Mouse (Mus musculus) limb, embryonic 14.5 days (tissue): Measurements from ENCODE around the gene Pnpla6. TPM values are rescaled to one million over a fixed set of nuclear protein-coding genes. Genes with fewer than 3 reads are reported as not detected.

Source experiments
- ATAC-seq: fragments of 200-750 bp; cut with Nextera tagmentation; 2 replicates; pipeline ENCODE4 v1.8.0; 2017; ENCODE audit warnings: low read depth, moderate number of reproducible peaks, moderate TSS enrichment; ENCODE audit not compliant: low FRiP score
- DNase-seq: peaks from one replicate; pipeline ENCODE4 v3.0.0-alpha.2; 2015; ENCODE audit warnings: low spot score
- H3K27ac ChIP-seq: fragments of 300-500 bp; sonication (generic); replicated peaks from 2 replicates; pipeline ENCODE4 v1.5.1; 2014; ENCODE audit warnings: low read depth, mild to moderate bottlenecking, low read length, moderate library complexity, mixed read lengths
- H3K27me3 ChIP-seq: fragments of 300-500 bp; sonication (generic); 2 replicates; pipeline ENCODE4 v1.6.1; 2014; ENCODE audit warnings: low read length, mixed read lengths; ENCODE audit not compliant: control insufficient read depth, insufficient read depth
- H3K36me3 ChIP-seq: fragments of 300-500 bp; sonication (generic); 2 replicates; pipeline ENCODE4 v1.6.1; 2014; ENCODE audit warnings: mild to moderate bottlenecking, low read length, moderate library complexity, mixed read lengths; ENCODE audit not compliant: control insufficient read depth, insufficient read depth
- H3K4me1 ChIP-seq: fragments of 300-500 bp; sonication (generic); 2 replicates; pipeline ENCODE4 v1.6.1; 2014; ENCODE audit warnings: antibody characterized with exemption, low read length, mixed read lengths; ENCODE audit not compliant: control insufficient read depth, insufficient read depth
- H3K4me2 ChIP-seq: fragments of 300-500 bp; sonication (generic); replicated peaks from 2 replicates; pipeline ENCODE4 v1.6.1; 2014; ENCODE audit warnings: low read depth, mild to moderate bottlenecking, low read length, moderate library complexity; ENCODE audit not compliant: severe bottlenecking
- H3K4me3 ChIP-seq: fragments of 300-500 bp; sonication (generic); replicated peaks from 2 replicates; pipeline ENCODE4 v1.5.1; 2014; ENCODE audit warnings: low read length
- H3K9ac ChIP-seq: fragments of 300-500 bp; sonication (generic); 2 replicates; pipeline ENCODE4 v1.6.1; 2014; ENCODE audit warnings: mild to moderate bottlenecking, low read depth, low read length, moderate library complexity; ENCODE audit not compliant: severe bottlenecking
- H3K9me3 ChIP-seq: fragments of 300-500 bp; sonication (generic); 2 replicates; pipeline ENCODE4 v1.6.1; 2016; ENCODE audit warnings: low read length; ENCODE audit not compliant: control insufficient read depth
- POLR2A ChIP-seq: fragments of 200-500 bp; IDR thresholded peaks from 2 replicates; pipeline ENCODE4 v1.8.0; 2012; ENCODE audit warnings: inconsistent platforms, mild to moderate bottlenecking, moderate library complexity, borderline replicate concordance; ENCODE audit not compliant: insufficient read depth, insufficient read length; ENCODE audit errors: extremely low read depth
- WGBS: fragments of 180-500 bp; shearing (Covaris S2); extraction: QIAGEN DNeasy Blood & Tissue Kit; methylation state at CpG from one replicate; pipeline ENCODE4 v1.1.7; 2014; 5-methylcytosine and 5-hydroxymethylcytosine counted together
- polyA plus RNA-seq, 2 experiments: library from polyadenylated mRNA; depleted of rRNA in 1 of 2; stranded (reverse) in 1 of 2; unstranded in 1 of 2; fragments of >200 nt; fragmentation: Nextera tagmentation in 1 of 2; extraction: Ambion mirVana in 1 of 2; gene quantifications; 2 replicates each; pipeline versions ENCODE4 v1.2.1 to v1.2.3; 2012 to 2014

Gene Pnpla6
- polyA plus RNA-seq, 2 experiments, result 18.8 to 51.8 TPM

DNA sequence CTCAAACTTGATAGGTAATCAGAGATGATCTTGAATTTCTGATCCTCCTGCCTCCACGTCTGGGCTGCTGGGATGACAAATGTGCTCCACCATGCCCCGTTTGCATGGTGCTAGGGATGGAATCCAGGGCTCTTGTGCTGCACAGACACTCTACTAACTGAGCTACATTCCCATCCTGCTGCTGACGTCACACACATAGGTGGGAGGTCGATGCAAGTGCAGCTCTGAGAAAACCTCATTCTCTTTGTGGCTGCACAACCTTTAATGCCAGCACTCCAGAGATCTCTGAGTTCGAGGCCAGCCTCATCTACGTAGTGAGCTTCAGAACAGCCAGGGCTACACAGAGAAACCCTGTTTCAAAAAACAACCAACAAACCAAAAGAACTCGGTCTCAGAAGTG, 24.0 kb downstream of the Pnpla6 start:
- Histone ChIP-seq H3K27me3 (no peaks in the 10 kb centered on the region), H3K9ac (no peak overlapping the region), H3K36me3 (peaks cover 83% of the 10 kb centered on the region), H3K4me3 (no peak overlapping the region), H3K4me2 (no peak overlapping the region), H3K27ac (no peak overlapping the region), H3K4me1 (no peaks in the 10 kb centered on the region), H3K9me3 (no peaks in the 10 kb centered on the region)
- DNase-seq, result no peak
- TF ChIP-seq POLR2A, result no peak
- 90% methylated on average over 7 of the region's 7 CpGs for WGBS
- no peak for ATAC-seq

DNA sequence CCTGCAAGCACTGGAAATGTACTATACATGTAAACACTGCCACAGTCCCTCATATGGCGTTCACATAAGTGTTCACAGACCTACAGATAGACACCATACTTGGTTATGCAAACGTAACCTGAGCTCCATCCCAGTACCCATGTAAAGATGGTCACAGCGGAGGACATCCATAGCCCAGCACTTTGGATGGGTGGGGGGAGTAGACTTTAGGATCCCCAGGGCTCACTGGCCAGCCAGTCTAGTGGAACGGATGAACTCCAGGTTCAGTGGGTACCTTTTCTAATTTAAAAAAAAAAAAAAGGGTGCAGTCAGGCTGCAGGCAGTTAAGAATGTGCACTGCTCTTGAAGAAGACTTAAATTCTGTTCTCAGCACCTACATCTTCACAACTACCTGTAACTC, 24.9 kb downstream of the Pnpla6 start:
- no peaks in the 10 kb centered on the region for H3K27me3 ChIP-seq
- WGBS, result 92% methylated on average over 4 of the region's 4 CpGs
- H3K4me3 ChIP-seq, result no peak overlapping the region
- H3K9me3 ChIP-seq, result no peaks in the 10 kb centered on the region
- no peak for DNase-seq
- peaks cover 89% of the 10 kb centered on the region for H3K36me3 ChIP-seq
- no peak overlapping the region for H3K27ac ChIP-seq
- no peak overlapping the region for H3K9ac ChIP-seq
- H3K4me2 ChIP-seq, result no peak overlapping the region
- H3K4me1 ChIP-seq, result no peaks in the 10 kb centered on the region
- no peak for TF ChIP-seq POLR2A
- ATAC-seq, result no peak

DNA sequence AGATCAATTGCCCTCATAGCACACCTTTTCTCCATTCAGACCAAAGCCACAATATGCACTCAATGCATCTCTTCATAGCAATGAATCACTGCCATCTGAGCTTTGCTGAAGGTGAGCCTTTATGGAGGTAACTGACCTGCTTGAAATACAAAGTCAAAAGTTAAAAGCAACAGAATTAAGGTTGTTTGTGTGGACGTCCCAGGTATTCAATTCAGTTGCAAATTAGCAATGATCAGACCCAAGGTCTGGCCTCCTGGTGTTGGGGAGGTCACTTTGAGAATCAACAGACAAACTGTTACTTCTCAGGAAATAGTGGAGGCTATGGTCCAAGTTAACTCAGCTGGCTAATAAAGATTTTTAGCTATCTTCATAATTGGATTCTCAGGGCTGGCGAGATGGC, 31.3 kb downstream of the Pnpla6 start:
- peaks cover 29% of the 10 kb centered on the region for H3K36me3 ChIP-seq
- H3K27ac ChIP-seq, result no peak overlapping the region
- DNase-seq (no peak), ATAC-seq (no peak)
- H3K27me3 ChIP-seq, result no peaks in the 10 kb centered on the region
- no peaks in the 10 kb centered on the region for H3K9me3 ChIP-seq
- WGBS, result 81% methylated on average over 2 of the region's 2 CpGs
- H3K9ac ChIP-seq, result no peak overlapping the region
- no peak overlapping the region for H3K4me2 ChIP-seq
- no peak for TF ChIP-seq POLR2A
- H3K4me1 ChIP-seq, result no peaks in the 10 kb centered on the region
- no peak overlapping the region for H3K4me3 ChIP-seq

DNA sequence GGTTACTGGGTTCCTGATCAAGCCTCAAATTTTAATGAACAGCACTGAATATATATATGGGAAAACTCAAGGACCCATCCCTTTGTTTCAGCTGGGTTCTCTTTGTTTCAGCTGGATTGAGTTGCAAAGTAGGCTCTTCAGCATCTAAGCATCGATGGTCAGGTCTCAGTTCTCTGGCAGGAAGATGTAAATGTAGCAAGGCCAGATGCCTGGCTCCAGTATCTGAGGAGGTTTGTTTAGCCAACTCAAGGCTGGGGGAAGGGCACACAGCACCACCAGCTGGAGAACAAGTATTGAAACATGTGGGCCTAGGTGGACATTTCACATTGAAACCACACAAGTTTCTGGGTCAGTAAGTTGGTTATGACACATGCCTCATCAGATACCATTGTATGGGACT, 37.1 kb downstream of the Pnpla6 start:
- H3K36me3 ChIP-seq, result no peaks in the 10 kb centered on the region
- ATAC-seq, result no peak
- no peak for TF ChIP-seq POLR2A

GRCm38 (mm10) chr8:3556114-3556513, 40.9 kb downstream of the Pnpla6 start:
- Histone ChIP-seq H3K36me3 (no peaks in the 10 kb centered on the region), H3K4me2 (no peak overlapping the region), H3K27me3 (no peaks in the 10 kb centered on the region), H3K4me3 (no peak overlapping the region), H3K4me1 (no peaks in the 10 kb centered on the region), H3K27ac (no peak overlapping the region), H3K9me3 (no peaks in the 10 kb centered on the region), H3K9ac (no peak overlapping the region)
- no peak for TF ChIP-seq POLR2A
- DNase-seq, result no peak
- 70% methylated on average over 4 of the region's 4 CpGs for WGBS
- ATAC-seq, result peak; percentile 78

More for the DNA sequence above, 37.1 kb downstream of the Pnpla6 start:
- no peak overlapping the region for H3K4me3 ChIP-seq
- H3K27ac ChIP-seq, result no peak overlapping the region
- 83% methylated on average over 1 of the region's 1 CpGs for WGBS
- no peaks in the 10 kb centered on the region for H3K4me1 ChIP-seq
- H3K27me3 ChIP-seq, result no peaks in the 10 kb centered on the region
- H3K9me3 ChIP-seq, result no peaks in the 10 kb centered on the region
- no peak overlapping the region for H3K9ac ChIP-seq
- H3K4me2 ChIP-seq, result no peak overlapping the region
- DNase-seq, result no peak
